Mouse (Mus musculus) ES-Bruce4 (cell line): Measurements from ENCODE around the gene Hsd17b14.

Source experiments
- CTCF ChIP-seq: IDR thresholded peaks from one replicate; pipeline ENCODE4 v1.8.1; 2011; ENCODE audit warnings: low read depth, low read length
- EP300 ChIP-seq: IDR thresholded peaks from 2 replicates; pipeline ENCODE4 v1.6.1; 2011; ENCODE audit warnings: low read depth, low read length; ENCODE audit not compliant: insufficient read depth
- POLR2A ChIP-seq: IDR thresholded peaks from one replicate; pipeline ENCODE4 v1.8.1; 2011; ENCODE audit warnings: low read length; ENCODE audit not compliant: insufficient read depth

- TF ChIP-seq POLR2A (no peak), EP300 (peak; percentile 64; the same call in 1 of the 2 replicates), CTCF (peak; percentile 84)
Observed at GRCm38 (mm10) chr7:45560843-45561623, 6.3 kb downstream of the Hsd17b14 start.
